Mouse (Mus musculus) olfactory bulb, adult 2 months (tissue): ENCODE measurements at regions not wholly inside any gene's neighbourhood (a gene's known extent, or its start where the extent isn't known, plus 50 kb on each side); places are given as distances from the start of the nearest gene placed in this dataset.

ENCODE experiments used
- CTCF ChIP-seq: fragments of 200-500 bp; IDR thresholded peaks from 2 replicates; pipeline ENCODE4 v1.5.1; 2012; ENCODE audit warnings: low read depth, mild to moderate bottlenecking, low read length, moderate library complexity; ENCODE audit not compliant: insufficient read depth
- POLR2A ChIP-seq: fragments of 200-500 bp; IDR thresholded peaks from 2 replicates; pipeline ENCODE4 v1.6.1; 2012; ENCODE audit warnings: mild to moderate bottlenecking, low read depth, low read length, moderate library complexity; ENCODE audit not compliant: insufficient read depth

- TF ChIP-seq POLR2A (no peak), CTCF (no peak)
These were observed 97.8 kb upstream of the Mdm1 start for GRCm38 (mm10) chr10:118043761-118044160.
